Mouse (Mus musculus): ENCODE measurements around the gene Foxq1. TPM values are rescaled to one million over a fixed set of nuclear protein-coding genes. Genes with fewer than 3 reads are reported as not detected.
A peak's percentile ranks its signal among the peaks of the same experiment; 100 is the strongest.

Gene Foxq1
- polyA plus RNA-seq, 1 experiment from 2014 or later: 0.79 TPM

DNA sequence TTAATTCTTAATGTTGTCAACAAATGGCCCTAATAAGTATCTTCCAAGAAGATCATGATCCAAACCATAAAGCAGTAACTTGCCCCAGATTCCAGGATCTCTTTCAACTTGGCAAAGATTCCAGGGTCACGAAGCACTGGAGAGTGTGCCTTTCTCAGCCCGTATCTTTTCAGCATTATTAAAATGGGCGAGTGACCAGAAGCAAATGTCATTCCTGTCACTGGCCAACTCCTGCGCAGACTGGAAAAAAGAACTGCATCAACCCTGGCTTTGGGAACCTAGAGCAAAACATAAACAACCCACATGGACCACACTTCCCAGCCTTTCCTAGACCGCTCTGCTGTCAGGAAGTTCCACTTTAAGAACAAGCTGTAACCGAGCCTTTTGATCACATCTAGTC, 8.5 kb downstream of the Foxq1 start:
- Histone ChIP-seq H3K36me3 (ENCODE audit: control insufficient read depth, insufficient read depth, low read length) (no peaks in the 10 kb centered on the region), H3K9ac (ENCODE audit: low read length) (no peak overlapping the region), H3K9me3 (ENCODE audit: control insufficient read depth, low read length) (no peaks in the 10 kb centered on the region), H3K4me2 (ENCODE audit: low read depth, low read length) (peak overlapping the region; percentile 22), H3K27me3 (ENCODE audit: control insufficient read depth, insufficient read depth, low read depth, low read length) (peaks cover 37% of the 10 kb centered on the region), H3K4me1 (replicated peaks; ENCODE audit: control insufficient read depth, insufficient read depth, low read length) (peaks cover 12% of the 10 kb centered on the region; the same call in 1 of the 2 replicates), H3K4me3 (ENCODE audit: low read length) (no peak overlapping the region), H3K27ac (ENCODE audit: low read length) (no peak overlapping the region)
- 25% methylated on average over 6 of the region's 6 CpGs for WGBS
- ATAC-seq (ENCODE audit: low read depth): no peak

DNA sequence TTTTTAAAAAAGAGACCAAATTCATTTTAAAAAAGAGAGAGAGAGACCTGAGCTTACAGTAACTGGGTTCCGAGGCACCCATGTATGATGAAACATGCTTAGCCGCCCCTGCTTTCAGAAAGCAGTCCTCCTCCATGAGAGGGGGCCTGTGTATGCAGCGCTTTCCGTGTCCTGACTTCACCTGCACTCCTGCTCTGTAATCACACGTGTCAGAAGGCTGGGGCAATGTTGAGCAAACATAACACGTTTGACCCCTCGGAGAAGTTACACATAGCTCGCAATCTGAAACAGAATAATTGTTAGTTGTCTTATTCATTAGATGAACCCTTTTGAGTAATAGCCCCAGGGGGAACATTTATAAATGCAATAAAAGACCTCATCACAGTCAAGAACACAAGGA, 11.2 kb downstream of the Foxq1 start:
- Histone ChIP-seq H3K36me3 (ENCODE audit: control insufficient read depth, insufficient read depth, low read length) (no peaks in the 10 kb centered on the region), H3K9me3 (ENCODE audit: control insufficient read depth, low read length) (no peaks in the 10 kb centered on the region), H3K9ac (ENCODE audit: low read length) (no peak overlapping the region), H3K4me2 (ENCODE audit: low read depth, low read length) (no peak overlapping the region), H3K27ac (ENCODE audit: low read length) (no peak overlapping the region), H3K4me3 (ENCODE audit: low read length) (no peak overlapping the region), H3K27me3 (ENCODE audit: control insufficient read depth, insufficient read depth, low read depth, low read length) (peaks cover 15% of the 10 kb centered on the region), H3K4me1 (replicated peaks; ENCODE audit: control insufficient read depth, insufficient read depth, low read length) (peaks cover 8% of the 10 kb centered on the region; the same call in 1 of the 2 replicates)
- no peak for ATAC-seq (ENCODE audit: low read depth)
- WGBS: 54% methylated on average over 8 of the region's 8 CpGs

DNA sequence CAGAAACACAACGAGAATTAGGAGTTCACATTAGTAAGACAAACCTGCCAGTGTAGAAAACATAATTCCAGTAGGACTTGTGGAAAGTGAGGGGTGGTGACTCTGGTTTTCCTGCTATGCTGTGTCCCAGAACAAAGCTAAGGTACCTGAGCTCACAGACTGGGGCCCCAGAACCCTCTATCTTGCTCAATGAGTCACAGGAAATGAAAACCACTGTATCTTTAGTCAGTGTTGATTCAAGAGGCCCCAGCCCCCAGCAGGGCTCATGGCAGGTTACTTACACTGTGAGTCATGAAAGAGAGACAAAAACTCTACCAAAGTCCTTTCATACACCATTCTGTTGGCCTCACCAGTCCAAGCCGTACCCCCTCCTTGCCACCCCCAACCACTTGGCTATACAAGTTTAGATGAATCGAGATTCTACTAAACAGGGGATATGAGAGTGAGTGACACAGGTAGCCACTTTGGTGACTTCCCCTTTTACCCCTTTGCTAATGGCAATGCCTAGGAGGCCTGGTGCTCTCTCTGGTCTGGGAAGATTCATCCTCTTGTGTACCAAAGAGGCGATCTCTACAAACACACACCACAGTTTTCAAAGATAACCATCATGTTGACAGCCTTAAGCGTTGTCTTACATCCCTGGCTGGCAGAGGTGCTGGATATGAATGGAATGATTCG, 11.8 kb downstream of the Foxq1 start:
- Histone ChIP-seq H3K4me1 (replicated peaks; ENCODE audit: control insufficient read depth, insufficient read depth, low read length) (peaks cover 8% of the 10 kb centered on the region; the same call in 1 of the 2 replicates), H3K4me3 (ENCODE audit: low read length) (no peak overlapping the region), H3K4me2 (ENCODE audit: low read depth, low read length) (no peak overlapping the region), H3K27ac (ENCODE audit: low read length) (no peak overlapping the region), H3K9ac (ENCODE audit: low read length) (no peak overlapping the region), H3K9me3 (ENCODE audit: control insufficient read depth, low read length) (no peaks in the 10 kb centered on the region), H3K27me3 (ENCODE audit: control insufficient read depth, insufficient read depth, low read depth, low read length) (peaks cover 9% of the 10 kb centered on the region), H3K36me3 (ENCODE audit: control insufficient read depth, insufficient read depth, low read length) (no peaks in the 10 kb centered on the region)
- WGBS: 67% methylated on average over 6 of the region's 6 CpGs
- ATAC-seq (ENCODE audit: low read depth): 0 out of 2 replicates have a peak, but pooled peaks have one; percentile 26

DNA sequence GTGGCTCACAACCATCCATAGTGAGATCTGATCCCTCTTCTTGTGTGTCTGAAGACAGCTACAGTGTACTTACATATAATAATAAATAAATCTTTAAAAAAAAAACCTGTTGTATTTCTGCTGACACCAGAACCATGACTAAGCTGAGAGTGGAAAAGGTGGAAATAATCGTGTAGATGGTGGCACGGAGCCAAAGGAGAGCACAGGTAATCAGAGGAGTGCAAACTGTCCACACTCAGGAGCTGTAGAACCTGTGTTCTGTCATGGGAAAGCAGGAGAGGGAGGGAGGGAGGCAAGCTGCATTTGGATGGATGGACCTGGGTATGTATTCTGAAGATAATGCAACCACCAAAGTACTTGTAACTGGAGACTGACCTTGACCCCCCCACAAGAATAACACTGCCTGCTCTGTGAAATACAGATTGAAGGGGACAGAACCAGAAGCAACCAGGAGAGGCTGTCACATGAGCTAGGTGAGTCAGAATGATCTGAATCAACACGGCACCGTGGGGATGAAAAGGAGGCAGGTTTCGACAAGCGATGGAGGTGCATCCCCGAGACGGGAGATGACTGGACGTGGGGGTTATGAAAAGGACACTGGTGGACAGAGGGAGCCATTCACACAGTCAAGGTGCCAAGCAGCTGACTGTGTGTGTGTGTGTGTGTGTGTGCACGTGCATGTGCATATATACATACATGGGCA, 17.0 kb downstream of the Foxq1 start:
- no peaks in the 10 kb centered on the region for H3K9me3 ChIP-seq (ENCODE audit: control insufficient read depth, low read length)
- no peak overlapping the region for H3K9ac ChIP-seq (ENCODE audit: low read length)
- no peaks in the 10 kb centered on the region for H3K36me3 ChIP-seq (ENCODE audit: control insufficient read depth, insufficient read depth, low read length)
- H3K4me2 ChIP-seq (ENCODE audit: low read depth, low read length): no peak overlapping the region
- H3K4me3 ChIP-seq (ENCODE audit: low read length): no peak overlapping the region
- H3K27ac ChIP-seq (ENCODE audit: low read length): no peak overlapping the region
- no peaks in the 10 kb centered on the region for H3K27me3 ChIP-seq (ENCODE audit: control insufficient read depth, insufficient read depth, low read depth, low read length)
- WGBS: 82% methylated on average over 10 of the region's 10 CpGs
- no peaks in the 10 kb centered on the region for H3K4me1 ChIP-seq (replicated peaks; ENCODE audit: control insufficient read depth, insufficient read depth, low read length)
- ATAC-seq (ENCODE audit: low read depth): no peak

DNA sequence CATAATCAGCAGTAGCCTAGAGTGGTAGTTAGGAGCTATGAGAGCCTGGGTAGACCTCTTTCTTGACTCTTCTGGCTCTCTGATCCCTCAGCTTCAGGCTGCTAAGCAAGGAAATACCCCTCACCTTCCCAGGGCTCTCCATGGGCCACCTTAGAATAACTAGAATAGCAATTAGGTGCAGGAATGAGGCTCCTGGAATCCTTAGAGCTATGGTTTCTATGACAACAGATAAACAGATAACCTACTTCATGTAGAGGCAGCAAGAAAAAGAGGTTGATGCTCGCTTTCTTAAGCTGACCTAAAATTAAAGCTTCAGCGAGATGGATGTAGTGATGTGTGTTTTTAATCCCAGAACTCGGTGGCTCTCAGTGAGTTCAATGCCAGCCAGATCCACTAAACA, 18.7 kb downstream of the Foxq1 start:
- no peak overlapping the region for H3K4me3 ChIP-seq (ENCODE audit: low read length)
- H3K36me3 ChIP-seq (ENCODE audit: control insufficient read depth, insufficient read depth, low read length): no peaks in the 10 kb centered on the region
- H3K9me3 ChIP-seq (ENCODE audit: control insufficient read depth, low read length): no peaks in the 10 kb centered on the region
- no peaks in the 10 kb centered on the region for H3K4me1 ChIP-seq (replicated peaks; ENCODE audit: control insufficient read depth, insufficient read depth, low read length)
- no peaks in the 10 kb centered on the region for H3K27me3 ChIP-seq (ENCODE audit: control insufficient read depth, insufficient read depth, low read depth, low read length)
- no peak overlapping the region for H3K27ac ChIP-seq (ENCODE audit: low read length)
- WGBS: 70% methylated on average over 3 of the region's 3 CpGs
- no peak overlapping the region for H3K9ac ChIP-seq (ENCODE audit: low read length)
- no peak overlapping the region for H3K4me2 ChIP-seq (ENCODE audit: low read depth, low read length)
- no peak for ATAC-seq (ENCODE audit: low read depth)

DNA sequence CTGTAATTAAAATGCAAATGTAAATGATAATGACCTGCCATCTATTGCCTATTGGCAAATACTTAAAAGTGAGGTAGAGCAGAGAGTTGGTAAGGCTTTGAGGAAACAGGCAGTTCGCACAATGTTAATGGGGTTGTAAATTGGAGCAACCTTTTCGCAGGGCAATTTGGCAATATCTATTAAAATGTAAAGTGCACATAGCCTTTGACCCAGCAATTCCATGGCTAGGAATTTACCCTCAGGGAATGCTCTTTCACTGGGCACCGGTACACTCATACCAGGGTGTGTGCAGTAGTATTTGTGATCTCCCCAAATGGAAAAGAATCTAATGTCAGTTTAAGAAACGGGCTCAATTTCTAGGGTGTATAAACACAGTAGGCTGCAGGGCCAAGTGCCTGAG, 20.8 kb downstream of the Foxq1 start:
- no peaks in the 10 kb centered on the region for H3K4me1 ChIP-seq (replicated peaks; ENCODE audit: control insufficient read depth, insufficient read depth, low read length)
- H3K27ac ChIP-seq (ENCODE audit: low read length): no peak overlapping the region
- no peak for ATAC-seq (ENCODE audit: low read depth)
- no peak overlapping the region for H3K4me3 ChIP-seq (ENCODE audit: low read length)
- 78% methylated on average over 4 of the region's 4 CpGs for WGBS
- H3K4me2 ChIP-seq (ENCODE audit: low read depth, low read length): no peak overlapping the region
- no peaks in the 10 kb centered on the region for H3K9me3 ChIP-seq (ENCODE audit: control insufficient read depth, low read length)
- H3K9ac ChIP-seq (ENCODE audit: low read length): no peak overlapping the region
- no peaks in the 10 kb centered on the region for H3K27me3 ChIP-seq (ENCODE audit: control insufficient read depth, insufficient read depth, low read depth, low read length)
- no peaks in the 10 kb centered on the region for H3K36me3 ChIP-seq (ENCODE audit: control insufficient read depth, insufficient read depth, low read length)

DNA sequence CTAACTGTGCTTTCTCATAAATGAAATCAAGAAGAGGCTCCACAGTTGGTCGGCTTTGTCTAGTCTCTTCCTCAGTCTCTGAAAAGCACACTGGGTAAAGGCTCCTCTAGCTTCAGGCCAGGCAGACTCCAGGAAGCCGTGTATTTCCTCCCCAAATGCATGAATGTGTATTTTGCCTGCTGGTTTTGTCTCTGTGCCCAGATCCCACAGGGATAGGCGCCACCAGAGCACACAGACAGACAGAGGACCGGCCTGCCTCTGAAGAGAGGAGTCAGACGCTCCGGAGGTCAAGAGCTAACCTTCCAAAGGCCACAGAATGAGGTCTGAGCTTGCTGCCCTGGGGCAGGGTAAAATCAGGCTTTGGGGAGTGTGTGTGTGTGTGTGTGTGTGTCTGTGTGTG, 21.6 kb downstream of the Foxq1 start:
- Histone ChIP-seq H3K9ac (ENCODE audit: low read length) (no peak overlapping the region), H3K27me3 (ENCODE audit: control insufficient read depth, insufficient read depth, low read depth, low read length) (no peaks in the 10 kb centered on the region), H3K27ac (ENCODE audit: low read length) (no peak overlapping the region), H3K4me1 (replicated peaks; ENCODE audit: control insufficient read depth, insufficient read depth, low read length) (no peaks in the 10 kb centered on the region), H3K36me3 (ENCODE audit: control insufficient read depth, insufficient read depth, low read length) (no peaks in the 10 kb centered on the region), H3K9me3 (ENCODE audit: control insufficient read depth, low read length) (no peaks in the 10 kb centered on the region), H3K4me2 (ENCODE audit: low read depth, low read length) (no peak overlapping the region), H3K4me3 (ENCODE audit: low read length) (no peak overlapping the region)
- ATAC-seq (ENCODE audit: low read depth): peak; percentile 47; the same call in 1 of the 2 replicates
- WGBS: 21% methylated on average over 6 of the region's 6 CpGs

DNA sequence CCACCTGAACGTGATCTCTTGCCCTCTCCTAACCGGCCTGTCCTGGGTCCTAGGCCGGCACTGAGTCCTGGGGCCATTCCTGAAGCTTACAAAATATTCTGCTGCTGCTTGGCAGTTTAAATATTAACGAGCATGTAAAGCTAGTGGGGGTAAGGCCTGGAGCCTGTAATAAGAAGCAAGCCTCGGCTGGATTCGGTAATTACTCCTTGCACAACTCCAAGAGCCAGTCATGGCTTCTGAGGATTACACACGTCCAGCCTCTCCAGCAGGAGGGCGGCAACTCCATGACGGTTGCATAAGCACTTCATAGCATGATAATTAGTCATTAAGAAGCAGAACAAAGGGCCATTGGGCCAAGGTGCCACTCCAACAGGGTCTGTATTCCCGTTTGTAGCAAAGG, 22.5 kb downstream of the Foxq1 start:
- Histone ChIP-seq H3K4me1 (replicated peaks; ENCODE audit: control insufficient read depth, insufficient read depth, low read length) (no peaks in the 10 kb centered on the region), H3K27me3 (ENCODE audit: control insufficient read depth, insufficient read depth, low read depth, low read length) (no peaks in the 10 kb centered on the region), H3K9me3 (ENCODE audit: control insufficient read depth, low read length) (no peaks in the 10 kb centered on the region), H3K36me3 (ENCODE audit: control insufficient read depth, insufficient read depth, low read length) (no peaks in the 10 kb centered on the region), H3K27ac (ENCODE audit: low read length) (no peak overlapping the region), H3K9ac (ENCODE audit: low read length) (no peak overlapping the region), H3K4me2 (ENCODE audit: low read depth, low read length) (no peak overlapping the region), H3K4me3 (ENCODE audit: low read length) (no peak overlapping the region)
- WGBS: 59% methylated on average over 10 of the region's 10 CpGs
- peak; percentile 61 for ATAC-seq (ENCODE audit: low read depth)

DNA sequence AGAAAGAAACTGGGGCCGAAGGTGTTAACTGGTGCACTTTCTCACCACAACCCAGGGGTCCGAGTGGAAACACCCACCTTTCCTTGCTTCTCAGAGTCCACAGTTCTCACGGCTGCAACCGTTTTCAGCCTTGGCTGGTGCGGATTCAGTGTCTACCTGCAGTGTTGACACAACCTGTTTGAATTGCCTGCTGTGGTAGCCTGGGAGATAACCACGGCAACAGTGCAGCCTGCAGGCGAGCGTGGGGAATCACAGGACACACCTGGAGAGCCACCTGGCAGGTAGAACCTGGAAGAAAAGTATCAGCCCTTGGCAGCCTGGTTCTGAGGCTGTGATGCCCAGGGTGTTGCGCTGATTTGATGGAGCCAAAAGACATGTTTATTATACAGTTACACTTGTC, 23.9 kb downstream of the Foxq1 start:
- no peaks in the 10 kb centered on the region for H3K27me3 ChIP-seq (ENCODE audit: control insufficient read depth, insufficient read depth, low read depth, low read length)
- H3K9ac ChIP-seq (ENCODE audit: low read length): no peak overlapping the region
- ATAC-seq (ENCODE audit: low read depth): no peak
- peak overlapping the region; percentile 14; the same call in 1 of the 2 replicates for H3K4me3 ChIP-seq (ENCODE audit: low read length)
- peak overlapping the region; percentile 44; the same call in 1 of the 2 replicates for H3K4me2 ChIP-seq (ENCODE audit: low read depth, low read length)
- no peaks in the 10 kb centered on the region for H3K36me3 ChIP-seq (ENCODE audit: control insufficient read depth, insufficient read depth, low read length)
- H3K9me3 ChIP-seq (ENCODE audit: control insufficient read depth, low read length): no peaks in the 10 kb centered on the region
- H3K4me1 ChIP-seq (replicated peaks; ENCODE audit: control insufficient read depth, insufficient read depth, low read length): no peaks in the 10 kb centered on the region
- WGBS: 51% methylated on average over 9 of the region's 9 CpGs
- no peak overlapping the region for H3K27ac ChIP-seq (ENCODE audit: low read length)
